Mouse (Mus musculus) c-Kit-negative CD71-positive TER-119-positive erythroid progenitor cells, embryonic 14.5 days (primary cell): ENCODE measurements around the gene Vmn1r227.

Source experiments
- DNase-seq: peaks from one replicate; pipeline ENCODE4 v3.0.0-alpha.2; 2013; ENCODE audit warnings: low read depth, low spot score

Gene Vmn1r227

GRCm38 (mm10) chr17:20729543-20729942 lies at the start of gene Vmn1r227:
Gene Vmn1r227, plus strand, starts transcription at chr17:20729843.
- DNase-seq = no peak

- DNase-seq = no peak
Observed at GRCm38 (mm10) chr17:20682543-20682942, 47.1 kb upstream of the Vmn1r227 start, which contains the start of gene Vmn1r226. Gene Vmn1r226, plus strand, starts transcription at chr17:20682843.

- DNase-seq = no peak
Observed at GRCm38 (mm10) chr17:20786057-20786456, 56.4 kb downstream of the Vmn1r227 start, which contains the start of gene Vmn1r228. Gene Vmn1r228, minus strand, starts transcription at chr17:20786157.
